Comparison of ENCODE assay signal across 8 mouse cellular contexts in genomic region chr9:123259461-123259895, GRCm38 (mm10). TPM values are rescaled to one million over a fixed set of nuclear protein-coding genes. Genes with fewer than 3 reads are reported as not detected.
DNase-seq lines count a peak whose midpoint lies in the region; ATAC-seq and TF ChIP-seq lines count a peak whose summit lies in the region.

No protein-coding gene starts in this region.

- no peaks in the 10 kb centered on the region for H3K36me3 ChIP-seq in forebrain, embryonic 15.5 days
- H3K36me3 ChIP-seq in liver, embryonic 12.5 days, result no peaks in the 10 kb centered on the region
- no peaks in the 10 kb centered on the region for H3K36me3 ChIP-seq in neural tube, embryonic 13.5 days

- H3K4me3 ChIP-seq in bone marrow, adult 2 months (replicated peaks; ENCODE audit: control insufficient read depth, low read depth, low read length), result peak overlapping the region; percentile 49
- H3K4me3 ChIP-seq in forebrain, embryonic 15.5 days, result peak overlapping the region; percentile 74
- peak overlapping the region; percentile 63 for H3K4me3 ChIP-seq in liver, embryonic 12.5 days
- peak overlapping the region; percentile 71 for H3K4me3 ChIP-seq in neural tube, embryonic 13.5 days

- WGBS in bone marrow, adult 2 months, result 2% methylated on average over 45 of the region's 45 CpGs
- WGBS in forebrain, embryonic 15.5 days, result under 1% methylated on average over 44 of the region's 45 CpGs
- 1% methylated on average over 45 of the region's 45 CpGs for WGBS in liver, embryonic 12.5 days (ENCODE audit: insufficient replicate concordance)
- WGBS in neural tube, embryonic 13.5 days, result under 1% methylated on average over 44 of the region's 45 CpGs

- TF ChIP-seq CTCF in bone marrow, adult 2 months (IDR thresholded peaks at IDR 0.05; ENCODE audit: control insufficient read depth, insufficient read depth, low read length), result peak; percentile 74

- no peak overlapping the region; the same call in 1 of the 2 replicates for H3K27ac ChIP-seq in bone marrow, adult 2 months (ENCODE audit: control insufficient read depth, insufficient read depth, low read depth, low read length, poor library complexity)
- peak overlapping the region; percentile 60 for H3K27ac ChIP-seq in forebrain, embryonic 15.5 days (replicated peaks)
- H3K27ac ChIP-seq in liver, embryonic 12.5 days, result no peak overlapping the region
- peak overlapping the region; percentile 84 for H3K27ac ChIP-seq in neural tube, embryonic 13.5 days (replicated peaks)

- H3K4me2 ChIP-seq in forebrain, embryonic 15.5 days (replicated peaks), result peak overlapping the region; percentile 65
- H3K4me2 ChIP-seq in liver, embryonic 12.5 days, result peak overlapping the region; percentile 90
- H3K4me2 ChIP-seq in neural tube, embryonic 13.5 days, result peak overlapping the region; percentile 83

- peak; percentile 31 for DNase-seq in layer of hippocampus, adult 9-10 months (ENCODE audit: low spot score)
- no peak for DNase-seq in layer of hippocampus, adult 9-11 months
- peak; percentile 33 for DNase-seq in hindlimb bud, embryonic 11.5 days (ENCODE audit: extremely low spot score, low read depth, low spot score)
- peak; percentile 63 for DNase-seq in thymus, postnatal 14 days

- no peaks in the 10 kb centered on the region for H3K9me3 ChIP-seq in forebrain, embryonic 15.5 days
- H3K9me3 ChIP-seq in liver, embryonic 12.5 days (replicated peaks), result no peaks in the 10 kb centered on the region
- no peaks in the 10 kb centered on the region for H3K9me3 ChIP-seq in neural tube, embryonic 13.5 days

- TF ChIP-seq POLR2A in bone marrow, adult 2 months (IDR thresholded peaks at IDR 0.05; ENCODE audit: borderline replicate concordance, control insufficient read depth, low read depth, low read length), result no peak

- H3K9ac ChIP-seq in forebrain, embryonic 15.5 days (replicated peaks), result peak overlapping the region; percentile 77
- H3K9ac ChIP-seq in liver, embryonic 12.5 days, result peak overlapping the region; percentile 73
- H3K9ac ChIP-seq in neural tube, embryonic 13.5 days, result peak overlapping the region; percentile 88

- peaks cover 10% of the 10 kb centered on the region; the same call in 1 of the 2 replicates for H3K27me3 ChIP-seq in forebrain, embryonic 15.5 days
- H3K27me3 ChIP-seq in liver, embryonic 12.5 days (replicated peaks), result peaks cover 58% of the 10 kb centered on the region
- peaks cover 39% of the 10 kb centered on the region for H3K27me3 ChIP-seq in neural tube, embryonic 13.5 days

- no peak; the same call in 1 of the 2 replicates for ATAC-seq in forebrain, embryonic 15.5 days (replicated peaks)
- ATAC-seq in liver, embryonic 12.5 days, result no peak; the same call in 1 of the 2 replicates
- peak; percentile 49 for ATAC-seq in neural tube, embryonic 13.5 days (ENCODE audit: low read depth)

- no peaks in the 10 kb centered on the region for H3K4me1 ChIP-seq in bone marrow, adult 2 months (ENCODE audit: control insufficient read depth, insufficient read depth, low read length)
- H3K4me1 ChIP-seq in forebrain, embryonic 15.5 days, result peaks cover 12% of the 10 kb centered on the region
- H3K4me1 ChIP-seq in liver, embryonic 12.5 days, result peaks cover 24% of the 10 kb centered on the region
- peaks cover 8% of the 10 kb centered on the region for H3K4me1 ChIP-seq in neural tube, embryonic 13.5 days (replicated peaks)

RNA-seq across cellular contexts. Expression of gene Tmem158, which starts 1.1 kb away (rescaled TPM):
- polyA plus RNA-seq in bone marrow, adult 2 months (2011; ENCODE audit: insufficient read depth, insufficient read length, low replicate concordance, missing spikeins), result 3.2 and 6.2 TPM in 2 replicates
- polyA plus RNA-seq in forebrain, embryonic 15.5 days (2015; fragmentation: Nextera tagmentation; extraction: Ambion mirVana), result 36.0 and 36.9 TPM in 2 replicates
- 12.6 and 12.8 TPM in 2 replicates for polyA plus RNA-seq in liver, embryonic 12.5 days (2016; fragmentation: Nextera tagmentation; extraction: Ambion mirVana)
- 26.5 and 33.5 TPM in 2 replicates for polyA plus RNA-seq in neural tube, embryonic 13.5 days (2015; fragmentation: Nextera tagmentation; extraction: Ambion mirVana)

RNA-seq across cellular contexts. Expression of gene Cdcp1, which starts 43.6 kb away (rescaled TPM):
- polyA plus RNA-seq in bone marrow, adult 2 months (2011; ENCODE audit: insufficient read depth, insufficient read length, low replicate concordance, missing spikeins), result not detected in 2 replicates
- 0.09 TPM in 1 of 2 replicates, not detected in the other for polyA plus RNA-seq in forebrain, embryonic 15.5 days (2015; fragmentation: Nextera tagmentation; extraction: Ambion mirVana)
- 0.18 and 0.25 TPM in 2 replicates for polyA plus RNA-seq in liver, embryonic 12.5 days (2016; fragmentation: Nextera tagmentation; extraction: Ambion mirVana)
- polyA plus RNA-seq in neural tube, embryonic 13.5 days (2015; fragmentation: Nextera tagmentation; extraction: Ambion mirVana), result 0.10 and 0.30 TPM in 2 replicates

Comparison
In these comparisons a context has a peak if more than half of its experiments do, and no peak if none do; other contexts are left out.
1. H3K27ac ChIP-seq: peak in forebrain, embryonic 15.5 days (single experiment) and neural tube, embryonic 13.5 days (single experiment); none in bone marrow, adult 2 months (single experiment) and liver, embryonic 12.5 days (single experiment).
2. Peak in every context shown above with its lines, with median percentiles within 50 percentile points of each other: H3K4me3 ChIP-seq, H3K4me2 ChIP-seq and H3K9ac ChIP-seq.